Mouse (Mus musculus) thymus, postnatal 25 days (tissue): ENCODE results near the gene Vwf.

Experiments used
- DNase-seq: peaks from one replicate; pipeline ENCODE4 v3.0.0; 2022

The Vwf gene

GRCm38 (mm10) chr6:125548406-125548805, 1.8 kb downstream of the Vwf start:
- no peak for DNase-seq

- DNase-seq: no peak
Observed at GRCm38 (mm10) chr6:125550172-125550571, 3.6 kb downstream of the Vwf start.

GRCm38 (mm10) chr6:125552760-125553159, 6.2 kb downstream of the Vwf start:
- no peak for DNase-seq

- no peak for DNase-seq
Observed at GRCm38 (mm10) chr6:125553551-125553950, 7.0 kb downstream of the Vwf start.

GRCm38 (mm10) chr6:125558831-125559230, 12.3 kb downstream of the Vwf start:
- DNase-seq: no peak

GRCm38 (mm10) chr6:125561031-125561430, 14.5 kb downstream of the Vwf start:
- no peak for DNase-seq

GRCm38 (mm10) chr6:125561521-125561920, 14.9 kb downstream of the Vwf start:
- DNase-seq: no peak

GRCm38 (mm10) chr6:125564812-125565281, 18.3 kb downstream of the Vwf start:
- no peak for DNase-seq

- no peak for DNase-seq
Observed at GRCm38 (mm10) chr6:125565326-125565725, 18.8 kb downstream of the Vwf start.

- no peak for DNase-seq
Observed at GRCm38 (mm10) chr6:125566656-125567055, 20.1 kb downstream of the Vwf start.

- no peak for DNase-seq
Observed at GRCm38 (mm10) chr6:125568381-125568780, 21.8 kb downstream of the Vwf start.

GRCm38 (mm10) chr6:125572291-125573188, 26.0 kb downstream of the Vwf start:
- peak; percentile 54 for DNase-seq

- DNase-seq: peak; percentile 83
Observed at GRCm38 (mm10) chr6:125573189-125573928, 26.8 kb downstream of the Vwf start.

GRCm38 (mm10) chr6:125575080-125575479, 28.5 kb downstream of the Vwf start:
- no peak for DNase-seq

- no peak for DNase-seq
Observed at GRCm38 (mm10) chr6:125577301-125577700, 30.7 kb downstream of the Vwf start.

- no peak for DNase-seq
Observed at GRCm38 (mm10) chr6:125577882-125578646, 31.5 kb downstream of the Vwf start.

GRCm38 (mm10) chr6:125578647-125579011, 32.1 kb downstream of the Vwf start:
- no peak for DNase-seq

- DNase-seq: no peak
Observed at GRCm38 (mm10) chr6:125579864-125580263, 33.3 kb downstream of the Vwf start.

- DNase-seq: no peak
Observed at GRCm38 (mm10) chr6:125583666-125584065, 37.1 kb downstream of the Vwf start.

GRCm38 (mm10) chr6:125584266-125584665, 37.7 kb downstream of the Vwf start:
- no peak for DNase-seq

GRCm38 (mm10) chr6:125585579-125585978, 39.0 kb downstream of the Vwf start:
- no peak for DNase-seq

GRCm38 (mm10) chr6:125586042-125586566, 39.5 kb downstream of the Vwf start:
- no peak for DNase-seq

- peak; percentile 7 for DNase-seq
Observed at GRCm38 (mm10) chr6:125588241-125588640, 41.7 kb downstream of the Vwf start.
